Mouse (Mus musculus) CD4-positive, CD25-positive, alpha-beta regulatory T cell, adult 2 months (primary cell): Measurements from ENCODE around the gene Plekha6.
"Not testable (repeated sequence)": the region's sequence is repeated elsewhere in the genome, so short reads cannot be mapped to it uniquely, and the experiment has no call there.

Source experiments
- DNase-seq: peaks from one replicate; pipeline ENCODE4 v3.0.0-alpha.2; 2012; ENCODE audit warnings: low read depth, low spot score

The Plekha6 gene

DNA sequence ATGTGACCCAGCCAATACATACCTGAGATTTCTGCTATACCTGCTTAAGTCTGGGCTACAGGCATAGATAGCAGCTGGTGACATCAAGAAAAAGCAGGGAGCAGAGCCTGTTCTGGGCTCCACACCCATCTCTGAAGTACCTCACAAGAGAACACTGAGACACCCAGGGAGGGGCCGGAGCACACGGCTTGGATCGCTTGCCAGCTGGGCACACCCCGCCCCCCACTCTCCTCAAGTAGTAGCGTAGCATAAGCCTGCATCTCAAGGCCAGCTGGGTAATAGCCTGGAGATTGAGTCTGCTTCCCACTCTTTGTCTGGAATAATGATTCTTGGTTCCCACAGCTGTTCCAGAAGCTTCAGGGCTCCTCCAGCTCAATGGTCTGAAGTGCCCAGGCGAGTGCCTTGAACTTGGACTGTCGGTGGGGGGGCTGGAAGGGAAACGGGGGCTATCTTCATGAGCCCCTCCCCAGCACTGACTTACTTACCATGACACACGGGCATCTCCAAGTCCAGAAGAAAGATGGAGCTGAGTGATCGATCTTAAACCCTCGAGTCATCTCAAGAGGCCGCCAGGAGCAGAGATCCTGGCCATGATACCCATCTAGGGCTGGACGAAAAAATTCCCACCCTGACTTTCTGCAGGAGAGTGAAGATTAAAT is 157.4 kb downstream of the Plekha6 start, which contains the start of gene Kiss1:
Gene Kiss1, plus strand, starts transcription at position 609 of the 659 bp plus-strand sequence.
- no peak for DNase-seq

GRCm38 (mm10) chr1:133323333-133323732 is 159.3 kb downstream of the Plekha6 start:
- DNase-seq: no peak

- DNase-seq: no peak
Measured at GRCm38 (mm10) chr1:133325951-133326350, 161.9 kb downstream of the Plekha6 start.

DNA sequence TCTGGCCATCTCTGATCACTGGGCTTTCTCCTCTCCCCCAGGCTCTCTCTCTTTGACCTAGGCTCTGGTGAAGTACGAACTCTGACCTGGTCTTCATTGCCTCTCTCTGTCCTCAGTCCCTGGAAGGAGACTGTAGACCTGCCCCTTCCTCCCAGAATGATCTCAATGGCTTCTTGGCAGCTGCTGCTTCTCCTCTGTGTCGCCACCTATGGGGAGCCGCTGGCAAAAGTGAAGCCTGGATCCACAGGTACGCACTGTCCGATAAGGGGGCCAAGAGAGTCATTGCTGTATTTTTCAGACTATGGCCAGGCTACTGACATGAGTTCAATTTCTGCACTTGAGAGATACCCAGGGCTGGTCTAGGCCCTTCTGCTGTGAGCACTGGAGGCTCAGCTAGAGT is 163.1 kb downstream of the Plekha6 start:
- DNase-seq: no peak

GRCm38 (mm10) chr1:133328299-133328795 is 164.3 kb downstream of the Plekha6 start:
- DNase-seq: no peak

- no peak for DNase-seq
Measured at GRCm38 (mm10) chr1:133328896-133329637, 165.1 kb downstream of the Plekha6 start.

DNA sequence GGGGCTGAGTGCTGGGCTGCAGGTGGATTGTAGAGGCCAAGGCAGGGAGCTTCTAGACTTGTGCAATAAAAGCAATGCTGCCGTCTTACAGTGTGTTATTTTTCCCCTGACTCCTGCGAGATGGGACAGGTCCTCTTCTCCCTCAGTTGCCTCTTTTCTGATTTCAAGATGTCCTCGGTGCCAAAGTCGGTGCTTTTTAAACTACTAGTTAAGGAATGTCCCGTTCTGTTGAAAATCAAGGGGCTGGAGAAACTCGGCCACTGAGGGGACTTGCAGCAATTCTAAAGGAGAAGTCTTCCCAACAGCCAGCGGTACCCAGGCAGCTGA is 165.6 kb downstream of the Plekha6 start:
- DNase-seq: no peak

GRCm38 (mm10) chr1:133331142-133331541 is 167.1 kb downstream of the Plekha6 start:
- DNase-seq: no peak

GRCm38 (mm10) chr1:133332656-133333430 is 168.8 kb downstream of the Plekha6 start:
- DNase-seq: no peak

- no peak for DNase-seq
Measured at GRCm38 (mm10) chr1:133333937-133334336, 169.9 kb downstream of the Plekha6 start.

DNA sequence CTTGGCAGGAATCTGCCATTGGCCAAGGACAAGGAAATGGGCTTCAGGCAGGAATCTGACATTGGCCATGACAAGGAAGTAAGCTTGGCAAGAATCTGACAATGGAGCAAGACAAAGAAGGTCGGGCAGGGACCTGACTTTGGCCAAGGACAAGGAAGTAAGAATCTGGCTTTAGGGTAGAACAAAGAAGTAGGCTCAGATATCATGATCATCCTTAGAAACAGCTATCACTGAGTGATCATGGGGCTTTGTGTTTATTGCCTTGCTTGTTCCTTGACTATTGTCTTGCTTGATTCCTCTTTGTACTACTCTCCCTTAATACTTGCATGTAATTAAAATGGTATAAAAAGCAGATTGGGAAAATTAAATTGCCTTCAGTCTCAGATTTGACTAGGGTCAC is 176.4 kb downstream of the Plekha6 start:
- not testable (repeated sequence) for DNase-seq

- DNase-seq: no peak
Measured at GRCm38 (mm10) chr1:133344357-133344756, 180.3 kb downstream of the Plekha6 start.

DNA sequence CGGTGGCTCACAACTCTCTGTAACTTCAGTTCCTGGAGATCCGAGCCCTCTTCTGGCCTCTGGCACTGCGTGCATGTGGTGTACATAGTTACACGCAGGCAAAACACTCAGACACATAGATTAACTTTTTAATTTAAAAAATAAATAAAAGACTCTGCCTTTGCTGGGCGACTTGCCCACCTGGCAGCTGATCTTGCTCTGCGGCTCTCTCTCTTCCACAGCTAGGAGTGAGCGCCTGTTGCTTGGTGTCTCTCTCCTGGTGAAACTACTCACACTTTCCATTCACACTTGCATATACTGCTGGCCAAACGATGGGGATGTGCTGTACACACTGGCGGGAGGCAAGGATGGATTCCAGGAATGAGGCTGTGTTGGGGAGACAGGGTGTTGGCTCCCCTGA is 182.5 kb downstream of the Plekha6 start:
- DNase-seq: no peak

DNA sequence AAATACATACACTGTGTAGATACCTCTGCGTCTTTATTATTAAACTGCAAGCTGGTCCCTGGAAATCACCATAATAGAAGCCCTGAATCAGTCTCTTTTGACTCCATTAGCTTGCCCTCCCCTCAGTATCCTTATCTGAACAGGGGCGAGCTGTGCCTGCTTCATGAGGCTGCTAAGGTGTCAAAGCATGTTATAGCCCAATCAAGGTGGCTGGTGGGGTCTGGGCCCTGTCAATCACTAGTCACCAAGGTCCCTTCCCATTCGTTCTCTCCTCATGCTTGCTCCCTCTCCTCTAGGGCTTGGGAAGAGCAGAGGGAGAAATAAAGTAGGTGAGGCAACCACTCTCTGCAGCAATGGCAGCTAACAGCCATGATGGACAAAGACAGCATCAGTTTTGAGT is 183.2 kb downstream of the Plekha6 start:
- no peak for DNase-seq

GRCm38 (mm10) chr1:133347693-133348520 is 183.9 kb downstream of the Plekha6 start:
- DNase-seq: peak; percentile 12

GRCm38 (mm10) chr1:133350210-133350609 is 186.2 kb downstream of the Plekha6 start, which contains the start of gene Ren1:
Ren1 (plus strand) TSS chr1:133350510.
- DNase-seq: no peak

DNA sequence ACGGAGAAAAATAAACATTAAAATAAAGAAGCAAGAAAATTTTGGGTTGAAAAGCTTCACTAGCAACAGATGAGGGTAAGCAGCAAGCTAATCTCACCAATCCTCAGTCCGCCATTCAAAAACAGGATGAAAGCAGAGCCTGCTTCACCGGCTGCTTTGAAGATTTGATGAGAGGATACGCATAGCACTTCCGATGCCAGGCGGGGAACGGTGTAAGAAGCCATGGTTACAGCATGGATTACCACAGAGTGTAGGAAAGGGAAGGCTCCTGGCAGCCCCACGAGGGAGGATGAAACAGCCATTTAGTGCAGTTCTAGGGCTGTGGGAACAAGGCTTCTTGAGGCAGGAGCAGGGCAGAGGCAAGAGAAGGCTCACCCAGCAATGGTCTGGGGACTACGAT is 187.8 kb downstream of the Plekha6 start:
- no peak for DNase-seq
